Mouse (Mus musculus) lung, postnatal 0 days (tissue): ENCODE measurements at regions not wholly inside any gene's neighbourhood (a gene's known extent, or its start where the extent isn't known, plus 50 kb on each side); places are given as distances from the start of the nearest gene placed in this dataset.

Source experiments
- ATAC-seq: fragments of 200-750 bp; cut with Nextera tagmentation; 2 replicates; pipeline ENCODE4 v1.8.0; 2017; ENCODE audit warnings: moderate library complexity
- DNase-seq: peaks from one replicate; pipeline ENCODE4 v3.0.0-alpha.2; 2016; ENCODE audit warnings: low spot score
- H3K27ac ChIP-seq: fragments of 300-500 bp; sonication (generic); 2 replicates; pipeline ENCODE4 v1.5.1; 2014; ENCODE audit warnings: antibody characterized with exemption, mild to moderate bottlenecking, low read length, mixed read lengths
- H3K27me3 ChIP-seq: fragments of 300-500 bp; sonication (generic); replicated peaks from 2 replicates; pipeline ENCODE4 v1.6.1; 2014; ENCODE audit warnings: low read length, mixed read lengths; ENCODE audit not compliant: insufficient read depth
- H3K36me3 ChIP-seq: fragments of 300-500 bp; sonication (generic); 2 replicates; pipeline ENCODE4 v1.6.1; 2014; ENCODE audit warnings: low read length, mixed read lengths; ENCODE audit not compliant: insufficient read depth
- H3K4me1 ChIP-seq: fragments of 300-500 bp; sonication (generic); 2 replicates; pipeline ENCODE4 v1.6.1; 2014; ENCODE audit warnings: antibody characterized with exemption, low read depth, low read length, mixed read lengths; ENCODE audit not compliant: insufficient read depth
- H3K4me2 ChIP-seq: fragments of 300-500 bp; sonication (generic); replicated peaks from 2 replicates; pipeline ENCODE4 v1.6.1; 2014; ENCODE audit warnings: low read depth, mild to moderate bottlenecking, low read length, moderate library complexity, mixed read lengths
- H3K4me3 ChIP-seq: fragments of 300-500 bp; sonication (generic); 2 replicates; pipeline ENCODE4 v1.5.1; 2014; ENCODE audit warnings: low read depth, low read length
- H3K9ac ChIP-seq: fragments of 300-500 bp; sonication (generic); replicated peaks from 2 replicates; pipeline ENCODE4 v1.6.1; 2014; ENCODE audit warnings: low read depth, mild to moderate bottlenecking
- H3K9me3 ChIP-seq: fragments of 300-500 bp; sonication (generic); 2 replicates; pipeline ENCODE4 v1.6.1; 2016; ENCODE audit warnings: low read length, mixed read lengths
- CTCF ChIP-seq: IDR thresholded peaks from 2 replicates; pipeline ENCODE4 v1.5.1; 2016; ENCODE audit warnings: antibody characterized with exemption, mild to moderate bottlenecking
- EP300 ChIP-seq: IDR thresholded peaks from 2 replicates; pipeline ENCODE4 v1.6.1; 2016; ENCODE audit warnings: antibody characterized with exemption, mild to moderate bottlenecking, control low read depth
- WGBS: fragments of 180-500 bp; shearing (Covaris S2); extraction: QIAGEN DNeasy Blood & Tissue Kit; methylation state at CpG from one replicate; pipeline ENCODE4 v1.1.7; 2014; 5-methylcytosine and 5-hydroxymethylcytosine counted together

- Histone ChIP-seq H3K4me3 (no peak overlapping the region), H3K9ac (no peak overlapping the region), H3K4me2 (no peak overlapping the region), H3K9me3 (no peaks in the 10 kb centered on the region), H3K27ac (no peak overlapping the region), H3K36me3 (no peaks in the 10 kb centered on the region), H3K4me1 (no peaks in the 10 kb centered on the region), H3K27me3 (no peaks in the 10 kb centered on the region)
- 32% methylated on average over 18 of the region's 18 CpGs for WGBS
- TF ChIP-seq CTCF (no peak), EP300 (no peak)
- ATAC-seq (no peak), DNase-seq (peak; percentile 6)
Measured at GRCm38 (mm10) chr1:119348456-119349208, 73.4 kb downstream of the Inhbb start.

- H3K9me3 ChIP-seq: no peaks in the 10 kb centered on the region
- no peaks in the 10 kb centered on the region for H3K36me3 ChIP-seq
- DNase-seq: no peak
- no peak overlapping the region for H3K27ac ChIP-seq
- no peaks in the 10 kb centered on the region for H3K27me3 ChIP-seq
- no peak overlapping the region for H3K9ac ChIP-seq
- H3K4me1 ChIP-seq: no peaks in the 10 kb centered on the region
- no peak for ATAC-seq
- no peak overlapping the region for H3K4me2 ChIP-seq
- TF ChIP-seq EP300 (no peak), CTCF (no peak)
- no peak overlapping the region for H3K4me3 ChIP-seq
- WGBS: 86% methylated on average over 1 of the region's 1 CpGs
Measured at GRCm38 (mm10) chr1:119347749-119348148, 74.3 kb downstream of the Inhbb start.

- TF ChIP-seq EP300: no peak
- TF ChIP-seq CTCF: no peak
- no peak for ATAC-seq
- WGBS: 76% methylated on average over 5 of the region's 5 CpGs
- Histone ChIP-seq H3K27ac (no peak overlapping the region), H3K36me3 (no peaks in the 10 kb centered on the region), H3K9me3 (no peaks in the 10 kb centered on the region), H3K9ac (no peak overlapping the region), H3K4me2 (no peak overlapping the region), H3K27me3 (no peaks in the 10 kb centered on the region), H3K4me1 (no peaks in the 10 kb centered on the region), H3K4me3 (no peak overlapping the region)
- DNase-seq: no peak
Measured at GRCm38 (mm10) chr1:119346634-119347155, 75.4 kb downstream of the Inhbb start.

GRCm38 (mm10) chr1:119345115-119345791, 76.8 kb downstream of the Inhbb start:
- Histone ChIP-seq H3K9me3 (no peaks in the 10 kb centered on the region), H3K36me3 (no peaks in the 10 kb centered on the region), H3K4me2 (no peak overlapping the region), H3K4me1 (no peaks in the 10 kb centered on the region), H3K27ac (no peak overlapping the region), H3K9ac (no peak overlapping the region), H3K4me3 (no peak overlapping the region), H3K27me3 (no peaks in the 10 kb centered on the region)
- WGBS: 51% methylated on average over 7 of the region's 7 CpGs
- ATAC-seq (no peak), DNase-seq (no peak)
- TF ChIP-seq EP300: no peak
- peak; percentile 32; the same call in 1 of the 2 replicates for TF ChIP-seq CTCF

GRCm38 (mm10) chr1:119344046-119344445, 78.0 kb downstream of the Inhbb start:
- WGBS: 48% methylated on average over 4 of the region's 4 CpGs
- no peaks in the 10 kb centered on the region for H3K36me3 ChIP-seq
- no peak overlapping the region for H3K4me3 ChIP-seq
- DNase-seq (no peak), ATAC-seq (no peak)
- no peak overlapping the region for H3K4me2 ChIP-seq
- no peaks in the 10 kb centered on the region for H3K27me3 ChIP-seq
- H3K9me3 ChIP-seq: no peaks in the 10 kb centered on the region
- no peak overlapping the region for H3K9ac ChIP-seq
- H3K4me1 ChIP-seq: no peaks in the 10 kb centered on the region
- TF ChIP-seq CTCF (no peak), EP300 (no peak)
- H3K27ac ChIP-seq: no peak overlapping the region

- H3K4me3 ChIP-seq: no peak overlapping the region
- no peak overlapping the region for H3K9ac ChIP-seq
- H3K9me3 ChIP-seq: no peaks in the 10 kb centered on the region
- 40% methylated on average over 12 of the region's 13 CpGs for WGBS
- H3K27ac ChIP-seq: no peak overlapping the region
- ATAC-seq (no peak), DNase-seq (no peak)
- no peak for TF ChIP-seq CTCF
- TF ChIP-seq EP300: no peak
- no peaks in the 10 kb centered on the region for H3K27me3 ChIP-seq
- no peaks in the 10 kb centered on the region for H3K36me3 ChIP-seq
- H3K4me2 ChIP-seq: no peak overlapping the region
- no peaks in the 10 kb centered on the region for H3K4me1 ChIP-seq
Measured at GRCm38 (mm10) chr1:119335171-119335570, 86.9 kb downstream of the Inhbb start.
